Mouse (Mus musculus) natural killer cell, adult 2 months (primary cell): ENCODE measurements at regions not wholly inside any gene's neighbourhood (a gene's known extent, or its start where the extent isn't known, plus 50 kb on each side); places are given as distances from the start of the nearest gene placed in this dataset.
A peak's percentile ranks its signal among the peaks of the same experiment; 100 is the strongest.

Experiments used
- DNase-seq, 2 experiments: peaks; one replicate each; pipeline ENCODE4 v3.0.0; 2022; ENCODE audit warnings: low spot score in 2 of 2

GRCm38 (mm10) chr15:27132761-27133160 lies 237.4 kb upstream of the Fbxl7 start:
- DNase-seq = no peak

- no peak for DNase-seq
Observed at GRCm38 (mm10) chr15:27137580-27137979, 242.2 kb upstream of the Fbxl7 start.

- no peak for DNase-seq
Observed at GRCm38 (mm10) chr15:27145860-27146259, 250.5 kb upstream of the Fbxl7 start.

DNA sequence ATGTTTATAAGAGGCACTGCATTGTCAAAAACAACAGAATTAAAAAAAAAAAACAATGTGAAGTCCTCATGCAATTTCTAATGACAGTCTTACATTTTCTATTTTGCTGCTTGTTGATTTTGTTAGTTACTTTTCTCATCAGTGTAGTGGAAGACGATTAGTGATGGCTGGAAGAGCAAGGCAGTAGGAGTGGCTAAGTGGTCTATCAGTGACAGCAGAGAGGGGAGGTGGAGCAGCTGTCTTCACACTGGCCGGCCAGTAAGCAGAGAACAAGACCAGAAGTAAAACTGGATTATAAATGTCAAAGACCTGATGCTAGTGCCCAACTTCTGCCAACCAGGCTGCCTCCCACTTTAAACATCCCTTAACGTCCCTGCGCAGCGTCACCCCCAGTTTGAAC lies 265.6 kb upstream of the Fbxl7 start:
- no peak for DNase-seq

DNA sequence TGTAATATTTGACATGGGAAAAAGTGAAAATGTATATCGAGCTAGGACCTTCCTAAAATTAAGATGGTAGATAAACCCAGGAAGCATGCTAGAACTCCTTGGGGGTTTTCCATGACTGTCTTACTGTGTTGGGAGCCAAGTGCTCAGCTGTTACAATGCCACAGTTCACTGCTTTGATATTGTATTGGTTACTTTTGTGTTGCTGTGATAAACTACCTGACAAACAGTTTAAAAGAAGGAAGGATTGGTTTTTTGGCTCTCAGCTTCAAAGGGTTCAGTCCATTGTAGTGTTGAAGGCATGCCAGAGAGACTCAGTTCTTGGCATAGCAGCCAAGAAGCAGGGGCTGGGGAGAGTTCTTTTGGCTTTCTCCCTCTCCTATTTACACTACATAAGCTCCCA lies 272.1 kb upstream of the Fbxl7 start:
- DNase-seq = no peak

DNA sequence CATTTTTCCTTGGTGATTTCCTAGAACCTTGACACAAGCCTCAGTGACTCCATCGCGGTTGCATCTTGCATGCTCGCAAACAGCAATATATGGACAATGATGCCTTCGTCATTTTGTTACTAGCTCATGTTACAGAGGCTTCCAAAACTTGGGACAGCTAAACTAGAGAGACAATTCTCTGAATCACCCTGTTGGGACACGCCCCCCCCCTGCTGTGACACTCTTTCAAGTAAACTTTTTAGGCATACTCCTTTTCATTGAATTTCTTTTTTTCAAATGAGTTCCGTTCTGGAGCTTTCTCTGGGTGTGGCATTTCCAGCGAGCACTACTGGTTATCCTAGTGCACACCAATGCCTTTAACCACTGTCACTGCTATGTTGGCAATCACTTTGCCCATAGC lies 274.5 kb upstream of the Fbxl7 start:
- DNase-seq = no peak

GRCm38 (mm10) chr15:27173506-27173905 lies 278.1 kb upstream of the Fbxl7 start:
- no peak for DNase-seq

DNA sequence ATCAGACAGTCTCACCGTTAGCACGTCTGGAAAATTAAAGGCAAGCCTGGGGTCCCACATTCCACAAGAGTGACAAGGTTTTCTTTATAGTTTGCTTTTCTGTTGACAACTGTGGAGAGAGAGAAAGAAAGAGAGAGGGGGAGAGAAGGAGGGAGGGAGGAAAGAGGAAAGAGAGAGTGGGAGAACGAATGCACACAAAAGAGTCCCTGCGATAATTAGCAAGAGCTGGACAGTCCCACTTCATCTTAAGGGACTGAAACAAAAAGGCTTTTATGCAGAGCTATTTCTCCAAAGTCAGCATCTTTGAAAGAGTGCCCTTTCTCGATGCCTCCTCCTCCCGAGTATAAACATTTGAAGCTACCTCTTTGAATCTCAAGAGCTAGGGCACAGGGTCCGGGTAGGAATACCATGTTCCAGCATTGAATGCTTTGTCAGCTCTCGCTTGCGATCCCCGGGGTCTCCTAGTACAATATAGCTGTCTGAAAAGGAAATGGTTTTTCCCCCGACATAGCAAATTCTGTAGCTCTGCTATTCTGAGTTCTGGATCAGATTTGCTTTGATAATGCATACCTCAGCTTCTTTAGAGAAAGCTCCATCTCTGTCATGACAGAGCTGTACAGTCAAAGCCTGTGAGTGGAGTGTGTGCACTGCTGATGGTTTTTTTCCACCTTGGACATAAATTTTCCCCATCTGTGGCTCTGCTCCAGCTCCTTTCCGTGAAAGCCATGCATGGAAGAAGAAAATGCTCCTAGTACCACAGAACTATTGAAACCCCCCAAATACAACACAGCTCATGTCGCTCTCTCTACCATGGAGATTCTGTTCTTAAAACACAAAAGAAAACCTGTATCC lies 282.9 kb upstream of the Fbxl7 start:
- DNase-seq = no peak

GRCm38 (mm10) chr15:27189699-27190098 lies 276.8 kb upstream of the Ank start:
- DNase-seq = no peak

DNA sequence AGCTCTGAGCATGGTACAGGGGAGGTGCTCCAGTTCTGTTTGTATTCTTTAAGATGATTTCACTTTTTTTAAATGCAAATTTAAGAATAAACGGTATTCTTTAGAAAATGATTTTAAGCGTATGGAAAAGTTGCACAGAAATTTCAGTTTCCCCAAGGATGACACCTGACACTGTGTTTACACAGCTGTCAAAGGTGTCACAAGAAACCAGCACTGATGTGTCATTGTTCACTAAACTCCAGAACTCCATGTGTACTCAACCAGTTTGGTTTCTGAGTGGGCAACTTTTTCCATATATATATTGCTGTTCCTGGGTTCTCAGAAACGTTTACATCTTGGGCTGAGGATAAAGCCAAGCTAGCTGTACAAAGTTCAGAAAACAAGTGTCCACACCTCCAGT lies 265.0 kb upstream of the Ank start:
- DNase-seq = no peak

DNA sequence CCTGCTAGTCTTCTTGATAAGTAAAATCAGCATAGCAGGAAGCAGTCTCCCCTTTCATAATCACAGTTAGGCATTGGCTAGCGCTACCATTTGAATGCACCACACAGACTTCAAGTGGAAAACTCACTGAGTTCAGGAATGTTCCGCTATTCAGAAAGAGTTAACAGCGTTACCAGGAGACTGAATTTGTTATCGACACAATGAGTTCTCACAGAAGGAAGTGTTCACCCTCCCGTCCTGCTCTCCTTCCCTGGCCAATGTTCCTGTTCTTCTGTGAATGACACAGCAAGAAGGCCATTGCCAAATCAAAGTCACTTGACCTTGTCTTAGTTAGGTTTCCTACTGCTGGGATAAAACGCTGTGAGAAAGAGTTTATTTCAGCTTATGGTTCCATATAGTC lies 261.6 kb upstream of the Ank start:
- no peak for DNase-seq

GRCm38 (mm10) chr15:27207446-27207845 lies 259.0 kb upstream of the Ank start:
- no peak for DNase-seq

GRCm38 (mm10) chr15:27216387-27216786 lies 250.1 kb upstream of the Ank start:
- no peak for DNase-seq

DNA sequence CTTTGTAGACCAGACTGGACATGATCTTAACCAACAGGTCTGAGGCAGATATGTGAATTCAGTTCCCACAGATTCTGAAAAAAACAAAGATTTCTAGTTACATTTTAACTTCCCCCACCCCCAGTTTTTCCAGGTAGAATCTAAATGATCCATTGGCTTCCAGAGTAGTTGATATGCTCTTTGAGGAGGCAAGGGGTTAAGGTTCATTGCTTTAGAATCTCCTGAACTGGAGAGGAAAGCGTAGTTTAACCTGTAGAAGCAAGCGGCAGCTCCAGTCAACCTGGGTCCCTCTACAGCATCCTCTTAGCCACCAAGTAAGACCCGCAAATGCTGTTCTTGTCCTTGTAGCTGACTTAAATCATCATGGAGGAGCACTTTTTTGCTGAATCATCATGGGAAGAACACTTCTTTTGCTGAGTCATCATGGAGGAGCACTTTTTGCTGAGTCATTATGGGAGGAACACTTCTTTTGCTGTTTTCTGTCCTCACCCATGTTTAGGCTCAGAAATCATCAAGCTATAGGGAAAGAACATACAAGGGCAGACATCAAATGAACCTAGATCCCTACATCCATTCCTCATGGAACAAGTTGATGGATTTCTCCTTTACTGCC lies 247.2 kb upstream of the Ank start:
- DNase-seq = no peak

GRCm38 (mm10) chr15:27223610-27224511 lies 242.6 kb upstream of the Ank start:
- DNase-seq = no peak

GRCm38 (mm10) chr15:27224512-27224850 lies 242.0 kb upstream of the Ank start:
- DNase-seq = no peak

DNA sequence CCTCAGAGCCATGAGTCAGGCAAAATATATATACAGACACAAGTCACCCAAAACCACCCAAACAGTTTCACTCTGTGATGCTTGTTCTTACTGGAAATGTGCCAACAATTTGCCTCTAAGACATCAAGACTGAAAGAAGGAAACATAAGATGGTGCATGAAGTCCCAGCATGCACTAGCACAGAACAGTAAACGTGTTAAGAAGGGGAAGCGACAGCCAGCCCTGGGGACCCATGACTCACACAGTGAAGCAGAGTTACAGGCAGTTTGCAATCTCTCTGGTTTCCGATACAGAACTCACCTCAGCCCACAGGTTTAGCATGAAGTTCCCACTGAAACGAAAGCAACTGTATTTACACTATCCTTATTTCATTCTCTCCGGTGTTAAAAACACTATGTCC lies 233.7 kb upstream of the Ank start:
- DNase-seq = peak; percentile 1 to 13

DNA sequence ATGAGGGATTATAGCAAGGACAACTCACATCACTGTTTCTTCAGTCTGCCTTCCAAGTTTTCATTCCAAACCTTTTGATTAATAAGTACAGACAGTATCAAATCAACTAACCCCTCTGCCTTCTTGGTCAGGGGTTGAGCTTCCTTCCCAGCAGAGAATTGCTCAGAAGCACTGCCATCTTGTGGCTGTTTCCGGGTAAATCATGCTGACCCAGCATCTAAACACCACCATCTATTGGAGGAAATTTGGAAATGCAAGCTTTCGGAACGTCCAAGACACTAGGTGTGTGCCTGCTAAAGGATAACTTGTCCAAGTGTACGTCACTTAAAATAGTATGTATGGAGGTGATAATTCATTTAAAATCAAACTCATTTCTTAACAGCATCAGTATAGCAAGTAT lies 231.7 kb upstream of the Ank start:
- DNase-seq = peak in 1 of 2 experiments; percentile 11

GRCm38 (mm10) chr15:27238301-27238700 lies 228.2 kb upstream of the Ank start:
- DNase-seq = no peak

- DNase-seq = no peak
Observed at GRCm38 (mm10) chr15:27246302-27246701, 220.2 kb upstream of the Ank start.

DNA sequence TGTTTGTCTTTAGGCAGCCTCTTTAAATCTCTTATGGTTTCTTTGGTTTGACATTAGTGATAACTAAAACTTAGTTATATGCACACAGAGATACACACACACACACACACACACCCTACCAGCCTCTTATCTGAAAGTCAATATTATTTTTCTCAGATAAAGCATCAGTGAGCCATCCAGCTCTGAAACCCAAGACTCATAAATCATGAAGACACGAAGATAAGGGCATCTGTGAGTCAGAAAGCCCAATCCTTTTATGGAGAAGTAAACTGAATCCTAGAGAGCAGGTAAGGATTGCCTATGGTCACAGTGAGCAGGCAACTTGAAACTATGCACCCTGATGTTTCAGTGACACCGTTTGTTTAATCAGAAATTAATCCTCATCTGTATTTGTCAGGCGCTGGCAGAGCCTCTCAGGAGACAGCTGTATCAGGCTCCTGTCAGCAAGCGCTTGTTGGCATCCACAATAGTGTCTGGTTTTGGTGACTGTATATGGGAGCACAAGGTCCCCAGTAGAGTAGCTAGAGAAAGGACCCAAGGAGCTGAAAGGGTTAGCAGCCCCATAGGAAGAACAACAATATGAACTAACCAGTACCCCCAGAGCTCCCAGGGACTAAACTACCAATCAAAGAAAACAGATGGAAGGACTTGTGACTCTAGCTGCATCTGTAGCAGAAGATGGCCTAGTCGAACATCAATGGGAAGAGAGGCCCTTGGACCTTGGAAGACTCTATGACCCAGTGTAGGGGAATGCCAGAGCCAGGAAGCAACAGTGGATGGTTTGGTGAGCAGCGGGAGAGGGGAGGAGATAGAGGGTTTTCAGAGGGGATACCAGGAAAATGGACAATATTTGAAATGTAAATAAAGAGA lies 207.3 kb upstream of the Ank start:
- no peak for DNase-seq

DNA sequence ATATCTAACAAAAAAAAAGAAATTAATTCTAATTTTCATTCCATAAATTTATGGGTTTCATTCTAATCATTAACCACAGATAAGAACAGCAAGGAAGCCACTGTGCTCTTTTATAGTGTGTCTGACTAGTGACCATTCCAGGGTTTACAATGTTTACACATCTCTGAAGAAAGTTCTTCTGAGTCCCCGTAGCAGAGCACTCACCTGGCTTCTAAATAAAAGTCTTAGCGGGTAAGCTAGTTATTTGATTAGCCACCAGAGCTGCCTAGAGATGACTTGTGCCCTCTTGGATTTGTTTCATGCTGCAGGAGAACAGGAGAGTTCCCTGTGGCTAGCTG lies 206.7 kb upstream of the Ank start:
- DNase-seq = no peak
